Mouse (Mus musculus): Measurements from ENCODE around the gene Ttc24. TPM values are rescaled to one million over a fixed set of nuclear protein-coding genes. Genes with fewer than 3 reads are reported as not detected.

The Ttc24 gene
- total RNA-seq, 2 experiments from 2014 or later: not detected

DNA sequence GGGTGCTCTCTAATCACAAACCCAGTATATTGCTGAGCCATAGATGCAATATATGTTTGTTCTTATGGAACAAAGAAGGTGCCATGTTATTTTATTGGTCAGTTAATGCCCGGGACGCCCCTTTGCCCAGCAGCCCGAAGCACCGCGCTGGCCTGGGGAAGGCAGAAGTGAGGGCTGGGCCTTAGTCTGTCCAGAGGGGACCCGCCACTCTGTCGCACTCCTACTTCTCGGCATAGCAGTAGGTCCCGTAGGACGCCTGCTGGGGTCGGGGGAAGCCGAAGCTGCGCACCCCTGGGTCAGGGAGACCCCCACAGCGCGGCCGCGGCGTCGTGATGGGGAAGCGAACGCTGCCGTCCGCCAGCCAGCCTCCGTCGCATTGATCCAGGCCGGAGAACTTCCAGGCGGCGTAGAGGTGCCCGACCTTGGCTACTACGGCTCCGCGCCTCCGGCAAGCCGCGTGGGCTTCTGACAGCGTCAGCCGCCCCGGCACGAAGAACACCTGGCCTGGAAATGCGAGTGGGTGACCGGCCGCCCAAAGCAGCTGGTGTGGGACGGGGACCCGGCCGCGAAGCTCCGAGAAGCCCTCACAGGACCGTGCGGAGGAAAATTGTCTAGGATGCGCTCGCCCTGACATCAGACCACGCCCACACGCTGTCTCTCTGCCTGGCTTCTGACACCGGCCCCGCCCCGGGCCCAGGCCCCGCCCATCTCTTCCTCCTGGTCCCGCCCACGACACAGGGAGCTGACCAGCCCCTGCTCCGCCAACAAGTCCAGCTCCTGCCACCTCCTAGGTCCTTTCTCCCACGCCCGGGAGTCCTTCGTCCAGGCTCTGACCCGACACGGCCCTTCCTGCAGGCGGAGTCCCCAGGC is 55.5 kb downstream of the Ttc24 start:
- DNase-seq (ENCODE audit: low spot score in 2 of 2): peak; percentile 79 to 81

Other genes with a start within 250 kb of the Ttc24 start
- gene Sh2d2a, start 231.5 kb downstream of the Ttc24 start, total RNA-seq (2021): not detected
- gene Prcc, start 192.7 kb downstream of the Ttc24 start, total RNA-seq (2021): 10 to 100 TPM; 58.4 to 59.5 TPM
- gene Hdgf, start 172.0 kb downstream of the Ttc24 start, total RNA-seq (2021): 100 to 1,000 TPM; 154 TPM
- gene Mrpl24, start 158.8 kb downstream of the Ttc24 start, total RNA-seq (2021): 10 to 100 TPM; 53.6 to 53.7 TPM
- 10 to 100 TPM; 13.4 to 14.0 TPM for gene Isg20l2, start 148.0 kb downstream of the Ttc24 start, total RNA-seq (2021)
- gene Rrnad1, start 147.6 kb downstream of the Ttc24 start, total RNA-seq (2021): 10 to 100 TPM; 19.2 to 21.2 TPM
- 1 to 10 TPM; 7.9 to 8.4 TPM for gene Crabp2, start 129.6 kb downstream of the Ttc24 start, total RNA-seq (2021)
- 1 to 10 TPM; 4.6 to 9.5 TPM for gene Nes, start 107.2 kb downstream of the Ttc24 start, total RNA-seq (2021)
- gene Bcan, start 78.1 kb downstream of the Ttc24 start, total RNA-seq (2021): 100 to 1,000 TPM; 221 to 244 TPM
- 10 to 100 TPM; 22.6 to 24.1 TPM for gene Hapln2, start 50.7 kb downstream of the Ttc24 start, total RNA-seq (2021)
- gene Gpatch4, start 35.2 kb downstream of the Ttc24 start, total RNA-seq (2021): 10 to 100 TPM; 14.8 to 19.5 TPM
- gene Naxe, start 19.8 kb downstream of the Ttc24 start, total RNA-seq (2021): 10 to 100 TPM; 76.2 to 77.0 TPM
- under 1 TPM; 0.16 to 0.30 TPM for gene Iqgap3, start 3.7 kb upstream of the Ttc24 start, total RNA-seq (2021)
- gene Mef2d, start 64.1 kb upstream of the Ttc24 start, total RNA-seq (2021): 100 to 1,000 TPM; 210 to 213 TPM
- gene Rhbg, start 176.4 kb upstream of the Ttc24 start, total RNA-seq (2021): not detected
- under 1 TPM; 0.37 to 0.42 TPM for gene Gm38392, start 208.9 kb upstream of the Ttc24 start, total RNA-seq (2021)
- gene Tsacc, start 218.7 kb upstream of the Ttc24 start, total RNA-seq (2021): 1 to 10 TPM; 2.9 to 4.6 TPM
- 100 to 1,000 TPM; 188 to 189 TPM for gene Cct3, start 218.8 kb upstream of the Ttc24 start, total RNA-seq (2021)
- 10 to 100 TPM; 85.6 to 87.3 TPM for gene Glmp, start 246.7 kb upstream of the Ttc24 start, total RNA-seq (2021)